Mouse (Mus musculus) regulatory T cell (primary cell): Measurements from ENCODE around the gene C5ar1.
"Not testable (repeated sequence)": the region's sequence is repeated elsewhere in the genome, so short reads cannot be mapped to it uniquely, and the experiment has no call there.

ENCODE experiments used
- in situ Hi-C: fragments of 300-600 bp; cut with MboI, MseI; formaldehyde crosslinking; loops from one replicate; pipeline ENCODE4 v1.15.1; 2025; ENCODE audit warnings: high pct_unique_total_duplicates

The C5ar1 gene

DNA sequence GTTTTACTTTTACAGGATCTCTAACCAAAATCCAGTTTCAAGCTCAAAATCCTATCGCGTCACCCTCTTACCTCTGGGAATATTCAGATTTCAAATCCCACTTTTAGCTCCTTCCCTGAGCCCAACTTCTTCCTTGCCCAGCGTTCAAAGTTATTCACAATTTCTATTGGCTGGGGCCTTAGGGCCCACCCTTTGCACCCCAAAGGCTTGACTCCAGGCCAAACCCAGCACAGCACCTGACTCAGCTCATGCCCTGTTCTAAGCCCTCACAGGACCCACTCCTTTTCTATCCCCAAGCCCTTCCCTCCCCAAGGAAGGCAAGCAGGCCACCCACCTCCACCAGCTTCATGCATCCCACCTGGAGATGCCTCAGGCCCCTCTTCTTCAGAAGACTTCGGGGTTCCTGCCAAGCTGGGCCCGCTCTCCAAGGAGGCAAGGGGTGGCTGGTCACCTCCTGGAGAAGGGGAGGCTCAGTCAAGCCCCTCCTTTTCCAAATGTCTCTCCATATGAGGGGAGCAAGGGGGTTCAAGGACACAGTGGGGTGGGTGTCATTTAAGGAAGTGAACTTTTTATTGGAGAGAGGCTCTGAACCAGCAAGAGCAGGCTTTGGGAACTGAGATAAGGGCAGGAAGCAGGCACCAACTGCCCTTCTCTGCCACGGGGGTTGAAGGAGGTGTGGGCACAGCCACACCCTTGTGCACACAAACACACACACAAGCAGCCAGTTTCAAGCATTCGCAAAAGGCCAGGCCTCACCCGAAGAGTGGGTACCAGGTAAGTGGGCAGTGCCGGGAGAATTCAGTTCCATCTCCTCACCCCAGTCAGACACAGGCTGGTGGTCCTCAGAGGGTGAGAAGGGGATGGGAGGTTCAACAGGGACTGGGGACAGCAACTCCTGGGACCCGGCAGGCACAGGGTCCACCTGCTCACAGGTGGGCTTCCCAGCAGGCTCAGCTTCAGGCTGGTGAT is 15.9 kb upstream of the C5ar1 start:
- in situ Hi-C loops: loop anchor here (5.0 kb wide), 1 partner anchor 83 kb away; no protein-coding TSS in a partner anchor

DNA sequence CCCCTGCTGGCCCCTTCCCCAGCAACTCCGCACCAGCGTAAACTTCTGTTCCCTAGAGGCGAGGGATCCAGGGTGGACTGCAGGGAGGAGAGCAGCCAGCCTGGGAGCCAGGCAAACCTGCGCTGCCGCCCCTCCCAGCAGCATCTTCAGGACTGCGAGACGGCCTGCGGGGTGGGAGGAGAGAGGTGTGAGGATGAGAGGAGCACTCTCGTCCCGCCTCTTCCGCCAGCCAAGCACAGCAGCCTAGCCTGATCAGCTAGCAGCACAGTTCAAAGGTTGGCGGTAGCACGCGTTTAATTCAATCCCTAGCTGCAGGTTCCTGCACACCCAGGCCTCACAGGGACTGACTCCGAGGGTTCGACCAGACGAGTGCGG is 14.4 kb upstream of the C5ar1 start:
- in situ Hi-C loops: loop anchor here (5.0 kb wide), 1 partner anchor 81 kb away; no protein-coding TSS in a partner anchor

- in situ Hi-C loops: loop anchor here (5.0 kb wide), 1 partner anchor 81 kb away; no protein-coding TSS in a partner anchor
Observed at GRCm38 (mm10) chr7:16273081-16273765, 13.9 kb upstream of the C5ar1 start, which contains the start of gene Inafm1. Inafm1 (minus strand) TSS chr7:16273617.

DNA sequence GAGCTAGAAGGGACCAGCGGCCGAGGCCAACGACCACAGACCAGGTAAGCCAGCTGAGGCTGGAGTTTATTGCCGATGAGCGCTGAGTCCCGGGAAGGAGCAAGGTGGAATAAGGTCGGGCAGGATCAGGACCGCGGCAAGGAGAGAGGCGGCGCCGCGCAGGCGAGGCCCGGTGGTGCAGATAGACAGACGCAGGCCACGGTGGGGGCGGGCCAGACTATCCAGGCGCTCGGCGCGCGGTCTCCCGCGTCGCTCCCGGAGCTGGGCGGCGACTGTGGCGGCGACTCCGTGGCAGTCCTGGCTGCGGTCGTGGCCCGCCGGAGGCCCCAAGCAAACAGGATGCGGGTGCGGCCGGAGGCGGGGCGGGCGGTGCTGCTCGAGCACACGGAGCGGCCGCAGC is 13.3 kb upstream of the C5ar1 start:
- in situ Hi-C loops: loop anchor here (5.0 kb wide), 1 partner anchor 80 kb away; no protein-coding TSS in a partner anchor

DNA sequence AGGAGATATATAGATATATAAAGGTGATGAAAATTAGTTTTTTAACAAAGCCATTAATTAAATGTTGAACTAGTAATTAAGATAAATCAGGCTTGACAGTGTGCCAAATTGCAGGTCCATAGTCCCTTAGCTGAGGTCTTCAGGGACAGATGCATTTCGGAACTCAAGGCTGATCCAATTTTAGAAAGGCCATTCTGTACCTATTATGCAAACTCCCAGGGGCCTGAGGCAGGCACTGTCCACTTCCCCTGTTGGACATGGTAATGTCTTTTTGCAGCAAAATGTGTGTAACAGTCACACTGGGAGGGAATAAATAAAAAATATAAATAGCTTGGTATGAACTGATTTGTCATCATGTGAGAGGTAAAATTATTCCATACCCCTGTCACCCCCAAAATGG is 11.8 kb upstream of the C5ar1 start:
- in situ Hi-C loops: loop anchor here (5.0 kb wide), 1 partner anchor 79 kb away; no protein-coding TSS in a partner anchor

GRCm38 (mm10) chr7:16266593-16266992 is 7.3 kb upstream of the C5ar1 start:
- in situ Hi-C loops: not testable (repeated sequence)

DNA sequence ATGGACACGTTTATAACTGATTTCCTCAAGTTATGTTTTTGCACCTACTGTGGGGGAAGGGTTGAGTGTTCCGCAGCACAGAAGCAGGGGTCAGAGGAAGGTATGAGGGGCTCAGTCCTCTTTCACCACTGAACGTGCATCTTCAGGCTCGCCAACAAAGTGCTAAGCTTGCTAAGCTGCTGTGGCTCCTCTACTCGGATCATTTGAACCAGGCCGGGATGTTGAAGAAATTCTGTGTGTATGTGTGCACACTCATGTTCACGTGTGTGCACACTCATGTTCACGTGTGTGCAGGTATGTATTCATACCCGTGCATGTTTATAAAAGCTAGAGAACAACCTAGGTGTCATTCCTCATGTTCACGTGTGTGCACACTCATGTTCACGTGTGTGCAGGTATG is 6.5 kb upstream of the C5ar1 start:
- in situ Hi-C loops: no loop called here

DNA sequence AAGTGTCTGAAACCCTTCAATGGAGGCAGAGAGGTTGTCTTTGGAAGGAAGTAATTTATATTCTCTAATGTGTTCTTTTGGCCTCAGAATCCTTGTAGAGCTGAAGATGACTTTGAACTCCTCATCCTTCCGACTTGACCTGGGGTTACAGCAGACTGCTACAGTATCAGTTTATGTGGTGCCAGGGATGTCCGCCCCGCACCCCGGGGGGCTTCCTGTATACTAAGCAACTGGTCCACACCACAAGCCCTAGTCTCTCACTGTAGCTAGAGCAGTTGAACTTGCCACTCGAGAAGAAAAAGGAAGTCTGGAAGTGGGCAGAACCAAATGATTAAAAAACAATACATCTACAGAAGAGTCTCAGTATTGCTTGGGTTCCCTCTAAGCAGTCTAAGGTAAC is 4.5 kb upstream of the C5ar1 start:
- in situ Hi-C loops: no loop called here

DNA sequence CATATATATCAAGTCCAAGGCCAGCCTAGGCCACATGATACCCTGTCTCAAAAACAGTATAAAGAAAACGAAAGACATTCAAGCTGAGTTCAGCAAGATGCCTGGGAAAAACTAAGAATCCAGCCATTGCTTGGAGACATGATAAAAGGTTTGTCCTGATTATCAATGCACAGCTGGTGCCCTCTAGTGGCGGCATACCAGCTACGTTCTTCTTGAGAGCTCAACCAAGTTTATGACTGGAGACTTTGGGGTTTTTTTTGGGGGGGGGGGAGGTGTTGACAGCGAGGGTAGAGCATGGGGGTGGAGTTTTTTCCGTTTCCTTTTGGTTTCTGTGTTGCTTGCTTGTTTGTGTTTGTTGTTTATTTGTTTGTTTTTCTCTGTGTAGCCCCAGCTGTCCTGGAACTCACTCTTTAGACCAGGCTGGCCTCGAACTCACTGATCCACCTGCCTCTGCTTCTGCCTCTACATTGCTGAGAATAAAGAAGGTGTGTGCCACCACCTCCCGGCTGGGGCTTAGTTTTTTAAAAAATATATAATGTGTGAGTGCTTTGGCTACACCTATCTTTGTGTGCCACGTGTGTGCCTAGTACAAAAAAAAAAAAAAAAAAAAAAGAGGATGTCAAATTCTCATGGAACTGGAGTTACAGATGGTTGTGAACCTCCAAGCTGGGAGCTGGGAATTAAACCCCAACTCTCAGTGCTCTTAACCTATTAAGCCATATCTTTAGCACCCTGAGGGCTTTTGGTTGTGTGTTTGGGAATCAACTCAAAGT is 3.9 kb upstream of the C5ar1 start:
- in situ Hi-C loops: no loop called here

GRCm38 (mm10) chr7:16261097-16261496 is 1.8 kb upstream of the C5ar1 start:
- in situ Hi-C loops: no loop called here

GRCm38 (mm10) chr7:16257830-16258229 is 1.5 kb downstream of the C5ar1 start:
- in situ Hi-C loops: no loop called here

- in situ Hi-C loops: not testable (repeated sequence)
Observed at GRCm38 (mm10) chr7:16255963-16256362, 3.4 kb downstream of the C5ar1 start.

- in situ Hi-C loops: no loop called here
Observed at GRCm38 (mm10) chr7:16254195-16254594, 5.1 kb downstream of the C5ar1 start.

DNA sequence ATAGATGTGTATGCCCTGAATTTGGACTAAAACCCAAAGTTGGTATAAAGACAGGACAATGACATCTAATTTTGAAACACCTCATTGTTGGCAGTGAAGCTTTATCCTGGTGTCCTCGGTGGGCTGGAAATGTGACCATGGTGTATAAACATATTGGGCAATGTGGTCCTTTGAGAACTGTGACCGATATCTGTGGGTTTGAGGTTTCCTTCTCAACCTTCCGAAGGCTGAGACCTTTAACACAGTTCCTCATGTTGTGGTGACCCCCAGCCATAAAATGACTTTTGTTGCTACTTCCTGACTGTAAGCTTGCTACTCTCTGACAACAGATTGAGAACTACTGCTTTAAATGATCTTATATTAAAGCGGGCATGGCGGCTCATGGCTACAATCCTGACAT is 8.7 kb downstream of the C5ar1 start:
- in situ Hi-C loops: no loop called here

- in situ Hi-C loops: no loop called here
Observed at GRCm38 (mm10) chr7:16245958-16246357, 13.4 kb downstream of the C5ar1 start.

- in situ Hi-C loops: no loop called here
Observed at GRCm38 (mm10) chr7:16244067-16244466, 15.3 kb downstream of the C5ar1 start, which contains the start of gene C5ar2. C5ar2 (minus strand) TSS chr7:16244154.

DNA sequence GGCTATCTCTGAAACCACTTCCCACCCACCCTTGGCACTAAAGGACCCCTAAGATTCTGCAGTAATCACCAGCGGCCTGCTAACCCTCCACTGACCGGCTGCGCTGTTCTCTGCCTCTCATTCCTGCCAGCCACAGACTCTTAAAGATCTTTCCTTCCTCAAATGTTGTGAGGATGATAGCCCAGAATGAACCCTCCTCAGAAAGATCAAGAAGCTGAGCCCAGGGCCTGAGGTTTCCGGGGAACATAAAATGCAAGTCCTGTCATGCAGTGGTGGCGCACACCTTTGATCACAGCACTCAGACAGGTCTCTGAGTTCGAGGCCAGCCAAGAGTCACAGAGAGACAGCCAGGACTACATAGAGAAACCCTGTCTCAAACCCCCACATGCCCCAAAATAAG is 17.1 kb downstream of the C5ar1 start:
- in situ Hi-C loops: no loop called here

GRCm38 (mm10) chr7:16241787-16242186 is 17.6 kb downstream of the C5ar1 start:
- in situ Hi-C loops: no loop called here

GRCm38 (mm10) chr7:16240978-16241303 is 18.4 kb downstream of the C5ar1 start:
- in situ Hi-C loops: no loop called here

- in situ Hi-C loops: no loop called here
Observed at GRCm38 (mm10) chr7:16240281-16240977, 18.9 kb downstream of the C5ar1 start.

- in situ Hi-C loops: no loop called here
Observed at GRCm38 (mm10) chr7:16239554-16239997, 19.8 kb downstream of the C5ar1 start.
